Mouse (Mus musculus) cortical plate, adult 2 months (tissue): Measurements from ENCODE around the gene Fcgr2b.

Experiments
- CTCF ChIP-seq: fragments of 200-500 bp; IDR thresholded peaks from 2 replicates; pipeline ENCODE4 v1.5.1; 2011; ENCODE audit warnings: mild to moderate bottlenecking, control low read depth, low read length; ENCODE audit not compliant: insufficient read depth; ENCODE audit errors: extremely low read depth
- POLR2A ChIP-seq: fragments of 200-500 bp; IDR thresholded peaks from 2 replicates; pipeline ENCODE4 v1.6.1; 2011; ENCODE audit warnings: mild to moderate bottlenecking, low read length, control low read depth; ENCODE audit not compliant: insufficient read depth; ENCODE audit errors: extremely low read depth

DNA sequence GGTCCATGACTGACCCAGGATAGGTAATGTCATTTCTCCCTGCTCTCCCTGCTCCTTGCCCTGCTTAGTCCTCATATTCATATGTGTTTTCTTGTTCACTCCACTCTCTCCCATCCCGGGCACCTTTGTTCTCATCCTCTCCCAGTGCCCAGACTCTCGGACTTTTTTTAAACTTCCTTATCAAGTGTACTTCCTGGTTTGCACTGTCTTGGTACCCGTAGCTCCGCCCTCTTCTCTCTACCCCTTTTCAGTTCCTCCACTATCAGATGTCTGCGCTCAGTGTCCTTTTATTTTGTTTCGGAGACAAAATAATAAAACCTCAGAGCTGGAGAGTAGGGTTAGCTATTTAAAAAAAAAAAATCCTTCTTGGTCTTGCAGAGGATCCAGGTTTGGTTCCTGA, 51.9 kb downstream of the Fcgr2b start:
- no peak for TF ChIP-seq CTCF
- no peak for TF ChIP-seq POLR2A
